Mouse (Mus musculus): ENCODE results near the gene Bhmt2.

The Bhmt2 gene

GRCm38 (mm10) chr13:93674131-93674561, at the start of gene Bhmt2, which contains the start of gene Dmgdh:
Gene Bhmt2 (minus strand): TSS chr13:93674302.
Gene Dmgdh (plus strand): TSS chr13:93674433.
- no peak for DNase-seq

- DNase-seq, result no peak
Observed at GRCm38 (mm10) chr13:93723455-93723854, 49.4 kb upstream of the Bhmt2 start.

GRCm38 (mm10) chr13:93721916-93722315, 47.8 kb upstream of the Bhmt2 start:
- no peak for DNase-seq

- DNase-seq, result peak; percentile 24
Observed at GRCm38 (mm10) chr13:93718948-93719347, 44.8 kb upstream of the Bhmt2 start.

- no peak for DNase-seq
Observed at GRCm38 (mm10) chr13:93717113-93717512, 43.0 kb upstream of the Bhmt2 start.

GRCm38 (mm10) chr13:93713826-93714225, 39.7 kb upstream of the Bhmt2 start:
- DNase-seq, result no peak

GRCm38 (mm10) chr13:93712362-93712761, 38.3 kb upstream of the Bhmt2 start:
- DNase-seq, result no peak

- DNase-seq, result no peak
Observed at GRCm38 (mm10) chr13:93711226-93711625, 37.1 kb upstream of the Bhmt2 start.

GRCm38 (mm10) chr13:93710325-93710724, 36.2 kb upstream of the Bhmt2 start:
- no peak for DNase-seq

- DNase-seq, result no peak
Observed at GRCm38 (mm10) chr13:93707271-93707670, 33.2 kb upstream of the Bhmt2 start.

- DNase-seq, result no peak
Observed at GRCm38 (mm10) chr13:93705697-93706096, 31.6 kb upstream of the Bhmt2 start.

GRCm38 (mm10) chr13:93698866-93699265, 24.8 kb upstream of the Bhmt2 start:
- no peak for DNase-seq

- no peak for DNase-seq
Observed at GRCm38 (mm10) chr13:93690821-93691220, 16.7 kb upstream of the Bhmt2 start.

- no peak for DNase-seq
Observed at GRCm38 (mm10) chr13:93689566-93689965, 15.5 kb upstream of the Bhmt2 start.

- DNase-seq, result no peak
Observed at GRCm38 (mm10) chr13:93687321-93687720, 13.2 kb upstream of the Bhmt2 start.

- DNase-seq, result no peak
Observed at GRCm38 (mm10) chr13:93685226-93685625, 11.1 kb upstream of the Bhmt2 start.

GRCm38 (mm10) chr13:93683336-93683735, 9.2 kb upstream of the Bhmt2 start:
- DNase-seq, result no peak

GRCm38 (mm10) chr13:93676864-93677263, 2.8 kb upstream of the Bhmt2 start:
- no peak for DNase-seq

GRCm38 (mm10) chr13:93673296-93673695, 806 bp downstream of the Bhmt2 start:
- DNase-seq, result no peak

- no peak for DNase-seq
Observed at GRCm38 (mm10) chr13:93672371-93672770, 1.7 kb downstream of the Bhmt2 start.

GRCm38 (mm10) chr13:93667586-93667985, 6.5 kb downstream of the Bhmt2 start:
- no peak for DNase-seq

GRCm38 (mm10) chr13:93657941-93658340, 16.2 kb downstream of the Bhmt2 start:
- DNase-seq, result peak; percentile 45

- DNase-seq, result no peak
Observed at GRCm38 (mm10) chr13:93653382-93653781, 20.7 kb downstream of the Bhmt2 start.

GRCm38 (mm10) chr13:93648387-93649130, 25.5 kb downstream of the Bhmt2 start:
- no peak for DNase-seq

GRCm38 (mm10) chr13:93639636-93640035, 34.5 kb downstream of the Bhmt2 start:
- no peak for DNase-seq
